Mouse (Mus musculus) megakaryocyte, embryonic 14.5 days (primary cell): Measurements from ENCODE around the gene Cldn7.

Source experiments
- FLI1 ChIP-seq: IDR thresholded peaks from 2 replicates; pipeline ENCODE4 v1.6.1; 2012; ENCODE audit warnings: low read length, inconsistent platforms, mixed read lengths
- GATA1 ChIP-seq: IDR thresholded peaks from 3 replicates; pipeline ENCODE4 v1.6.1; 2012; ENCODE audit warnings: mixed read lengths, low read length, inconsistent platforms, borderline replicate concordance

DNA sequence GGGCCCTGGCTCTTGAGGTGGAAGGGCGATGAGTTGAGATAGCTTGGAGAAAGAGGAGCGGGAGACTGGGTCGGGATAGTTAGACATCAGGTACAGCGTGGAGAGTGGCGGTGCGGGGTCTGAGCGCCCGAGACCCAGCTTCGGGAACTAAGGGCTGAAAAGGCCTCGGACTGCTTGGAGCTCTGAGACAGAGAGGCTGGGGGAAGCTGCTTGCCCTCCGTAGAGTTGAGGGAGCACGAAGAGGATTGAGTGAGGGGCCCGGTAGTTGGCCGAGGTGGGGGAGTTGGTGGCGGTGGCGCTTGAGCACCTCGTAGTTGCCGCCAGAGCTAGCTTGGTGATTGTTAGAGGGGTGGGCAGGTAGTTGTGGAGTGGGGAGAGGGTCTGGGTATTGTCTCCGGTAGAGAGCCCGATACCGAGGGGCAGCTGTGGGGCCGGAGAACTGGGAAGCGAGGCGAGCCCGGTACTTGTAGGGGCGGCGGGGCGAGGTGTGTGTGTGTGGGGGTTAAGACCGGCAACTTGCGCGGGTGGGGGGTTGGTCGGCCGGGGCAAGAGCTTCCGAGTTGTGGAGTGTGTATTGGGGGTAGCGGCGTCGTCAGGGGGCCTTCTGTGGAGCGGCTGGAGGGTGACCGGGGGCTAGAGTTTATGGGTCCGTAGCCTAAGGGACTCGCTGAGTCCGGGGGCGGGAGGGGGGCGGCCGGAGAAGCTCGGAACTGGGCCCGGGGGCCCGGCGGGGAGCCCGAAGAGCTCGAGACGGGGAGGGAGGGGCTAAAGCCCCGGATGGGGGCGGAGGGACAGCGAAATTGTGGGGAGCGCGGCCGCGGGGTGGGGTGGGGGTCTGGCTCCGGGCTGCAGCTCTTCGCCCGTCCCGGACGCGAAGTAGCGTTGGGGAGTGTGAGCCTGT, 31.8 kb downstream of the Cldn7 start:
- TF ChIP-seq GATA1, result no peak
- TF ChIP-seq FLI1, result no peak
